Mouse (Mus musculus) spleen, adult 10 weeks (tissue): ENCODE results near the gene Ttc29. TPM values are rescaled to one million over a fixed set of nuclear protein-coding genes. Genes with fewer than 3 reads are reported as not detected.

Source experiments
- polyA plus RNA-seq: library from polyadenylated mRNA; stranded (reverse); fragments of 350-450 nt; fragmentation: Illumina TruSeq; extraction: RNeasy Lipid Tissue Mini Kit (QIAGEN cat#74804); gene quantifications from one replicate; pipeline ENCODE4 v1.2.3, GENCODE M21; 2015; ENCODE audit warnings: low replicate concordance; ENCODE audit not compliant: insufficient read depth

The Ttc29 gene
- not detected for polyA plus RNA-seq

GRCm38 (mm10) chr8:78213074-78213473, at the start of gene Ttc29:
Ttc29 (plus strand) TSS chr8:78213297.

GRCm38 (mm10) chr8:78436071-78436651, 223.1 kb downstream of the Ttc29 start, which contains the start of gene Pou4f2:
Pou4f2 (minus strand) TSS chr8:78436645.

Other genes starting within 250 kb of the Ttc29 start
- not detected for gene Pou4f2, start 223.3 kb downstream of the Ttc29 start, polyA plus RNA-seq